Mouse (Mus musculus) left cerebral cortex, postnatal 14 days (tissue): ENCODE measurements at regions not wholly inside any gene's neighbourhood (a gene's known extent, or its start where the extent isn't known, plus 50 kb on each side); places are given as distances from the start of the nearest gene placed in this dataset.

Experiments used
- DNase-seq, 2 experiments: peaks; one replicate each; pipeline ENCODE4 v3.0.0; 2021 to 2022; ENCODE audit warnings: low spot score in 2 of 2, mixed read lengths in 1 of 2
- intact Hi-C: fragments of 180-260 bp; cut with DNase I; formaldehyde crosslinking; loops from one replicate; pipeline ENCODE4 v1.15.1; 2025

GRCm38 (mm10) chr3:153033980-153034379, 51.9 kb upstream of the St6galnac5 start:
- intact Hi-C loops, result no loop called here
- DNase-seq, result no peak
